7 mouse cellular contexts compared by ENCODE assay signal in the genomic region with DNA sequence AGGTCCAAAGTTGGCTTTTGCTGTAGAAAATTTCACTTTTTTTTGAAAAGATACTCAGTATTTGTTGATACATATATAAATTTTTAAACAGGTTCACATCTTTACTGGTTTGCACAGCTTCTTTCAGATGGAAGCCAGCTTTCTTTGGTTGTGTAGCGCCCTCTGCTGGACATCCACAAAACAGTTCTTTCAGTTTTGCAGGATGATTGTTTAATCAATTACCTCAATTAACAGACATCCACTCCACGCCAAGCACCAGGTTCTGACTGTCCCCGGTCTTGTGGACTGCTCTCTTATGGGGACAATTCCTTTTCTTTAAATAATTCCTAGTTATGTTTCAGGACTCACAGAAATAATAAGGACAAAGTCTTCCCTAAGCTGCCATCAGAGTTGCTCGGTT. TPM values are rescaled to one million over a fixed set of nuclear protein-coding genes. Genes with fewer than 3 reads are reported as not detected.
A peak's percentile ranks its signal among the peaks of the same experiment; 100 is the strongest.
DNase-seq lines count a peak whose midpoint lies in the region; ATAC-seq lines count a peak whose summit lies in the region.

No protein-coding gene starts in this region.

- 22% methylated on average over 4 of the region's 4 CpGs for WGBS in neural tube, embryonic 15.5 days
- 22% methylated on average over 4 of the region's 4 CpGs for WGBS in embryonic facial prominence, embryonic 10.5 days
- 22% methylated on average over 4 of the region's 4 CpGs for WGBS in hindbrain, embryonic 14.5 days

- H3K4me1 ChIP-seq in neural tube, embryonic 15.5 days: 0 out of 2 replicates have a peak, but pooled peaks cover 4% of the 10 kb centered on the region
- no peaks in the 10 kb centered on the region for H3K4me1 ChIP-seq in embryonic facial prominence, embryonic 10.5 days
- no peaks in the 10 kb centered on the region for H3K4me1 ChIP-seq in hindbrain, embryonic 14.5 days (replicated peaks; ENCODE audit: control insufficient read depth, insufficient read depth, low read length)

- ATAC-seq in neural tube, embryonic 15.5 days (ENCODE audit: low FRiP score): no peak
- ATAC-seq in hindbrain, embryonic 14.5 days (ENCODE audit: low FRiP score): no peak

- H3K27ac ChIP-seq in neural tube, embryonic 15.5 days (replicated peaks): no peak overlapping the region
- H3K27ac ChIP-seq in embryonic facial prominence, embryonic 10.5 days (replicated peaks): no peak overlapping the region
- no peak overlapping the region for H3K27ac ChIP-seq in hindbrain, embryonic 14.5 days

- no peak overlapping the region for H3K9ac ChIP-seq in neural tube, embryonic 15.5 days (replicated peaks)
- H3K9ac ChIP-seq in hindbrain, embryonic 14.5 days: no peak overlapping the region

- H3K27me3 ChIP-seq in neural tube, embryonic 15.5 days (replicated peaks): no peaks in the 10 kb centered on the region
- H3K27me3 ChIP-seq in embryonic facial prominence, embryonic 10.5 days (replicated peaks; ENCODE audit: low read depth, poor library complexity, severe bottlenecking): no peaks in the 10 kb centered on the region
- no peaks in the 10 kb centered on the region for H3K27me3 ChIP-seq in hindbrain, embryonic 14.5 days (ENCODE audit: control insufficient read depth, insufficient read depth, low read length)

- no peak overlapping the region for H3K4me2 ChIP-seq in neural tube, embryonic 15.5 days
- H3K4me2 ChIP-seq in hindbrain, embryonic 14.5 days (replicated peaks): no peak overlapping the region

- peak; percentile 74 for DNase-seq in neural tube, embryonic 10.5 days (ENCODE audit: extremely low spot score, low spot score)
- peak; percentile 75 for DNase-seq in adipocyte (ENCODE audit: low spot score)
- DNase-seq in embryonic facial prominence, embryonic 10.5 days (ENCODE audit: low spot score): peak; percentile 68
- peak; percentile 80 for DNase-seq in hindbrain, embryonic 14.5 days (ENCODE audit: low spot score)
- DNase-seq in left cerebral cortex, postnatal 36 days (ENCODE audit: low spot score in 2 of 2): peak; percentile 35 to 50
- peak; percentile 85 for DNase-seq in retina, embryonic 14.5 days (ENCODE audit: low spot score)

- no peaks in the 10 kb centered on the region for H3K36me3 ChIP-seq in neural tube, embryonic 15.5 days
- H3K36me3 ChIP-seq in embryonic facial prominence, embryonic 10.5 days (replicated peaks): no peaks in the 10 kb centered on the region
- H3K36me3 ChIP-seq in hindbrain, embryonic 14.5 days (replicated peaks; ENCODE audit: control insufficient read depth, insufficient read depth): no peaks in the 10 kb centered on the region

- no peak overlapping the region for H3K4me3 ChIP-seq in neural tube, embryonic 15.5 days (replicated peaks)
- no peak overlapping the region for H3K4me3 ChIP-seq in embryonic facial prominence, embryonic 10.5 days
- no peak overlapping the region for H3K4me3 ChIP-seq in hindbrain, embryonic 14.5 days (replicated peaks; ENCODE audit: low read length)

- no peaks in the 10 kb centered on the region for H3K9me3 ChIP-seq in neural tube, embryonic 15.5 days (replicated peaks)
- no peaks in the 10 kb centered on the region for H3K9me3 ChIP-seq in embryonic facial prominence, embryonic 10.5 days
- H3K9me3 ChIP-seq in hindbrain, embryonic 14.5 days (ENCODE audit: control insufficient read depth, low read length): no peaks in the 10 kb centered on the region

- intact Hi-C loops in left cerebral cortex, postnatal 36 days (cut with DNase I): loop anchor here (2.0 to 10.0 kb wide), 3 partner anchors 181 to 611 kb away; no protein-coding TSS in a partner anchor

RNA-seq across cellular contexts. Expression of a gene that starts 17.9 kb away (rescaled TPM):
- polyA plus RNA-seq in neural tube, embryonic 15.5 days (2015; fragmentation: Nextera tagmentation; extraction: Ambion mirVana): 0.35 and 0.37 TPM in 2 replicates
- polyA plus RNA-seq in embryonic facial prominence, embryonic 10.5 days (2016; fragmentation: Nextera tagmentation; extraction: Ambion mirVana): not detected in 2 replicates
- polyA plus RNA-seq in hindbrain, embryonic 14.5 days (2014; fragmentation: Nextera tagmentation; extraction: Ambion mirVana): 0.23 and 0.25 TPM in 2 replicates
- 1 to 10 TPM; 1.8 to 2.3 TPM for total RNA-seq in left cerebral cortex, postnatal 36 days (2021)

RNA-seq across cellular contexts. Expression of a gene that starts 54.2 kb away (rescaled TPM):
- polyA plus RNA-seq in neural tube, embryonic 15.5 days (2015; fragmentation: Nextera tagmentation; extraction: Ambion mirVana): 2.3 and 9.2 TPM in 2 replicates
- 0.69 and 1.0 TPM in 2 replicates for polyA plus RNA-seq in embryonic facial prominence, embryonic 10.5 days (2016; fragmentation: Nextera tagmentation; extraction: Ambion mirVana)
- polyA plus RNA-seq in hindbrain, embryonic 14.5 days (2014; fragmentation: Nextera tagmentation; extraction: Ambion mirVana): 2.5 and 2.8 TPM in 2 replicates
- total RNA-seq in left cerebral cortex, postnatal 36 days (2021): 1 to 10 TPM; 2.5 to 2.7 TPM
